Mouse (Mus musculus): ENCODE results near the gene Pde5a. TPM values are rescaled to one million over a fixed set of nuclear protein-coding genes. Genes with fewer than 3 reads are reported as not detected.

The Pde5a gene
- polyA plus RNA-seq, 1 experiment from 2014 or later = 5.5 TPM

DNA sequence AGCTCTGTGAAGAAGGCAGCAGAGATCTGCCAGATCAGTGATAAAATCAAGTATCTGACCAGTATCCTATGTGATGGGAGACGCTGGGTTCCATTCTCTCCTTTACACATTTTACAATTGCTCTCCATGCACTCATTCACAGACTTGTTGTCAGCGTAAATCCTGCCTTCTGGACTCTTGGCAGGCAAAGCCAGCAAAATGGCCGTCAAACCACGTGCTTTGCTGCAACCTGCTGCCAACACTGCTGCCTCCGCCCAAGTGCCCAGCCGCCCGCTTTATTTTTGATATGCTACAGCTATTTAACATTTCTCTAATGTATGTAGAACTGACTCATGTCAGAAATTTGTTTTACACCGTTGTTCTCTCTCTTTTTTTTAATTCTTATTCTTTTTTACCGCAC lies 59.6 kb downstream of the Pde5a start:
- ATAC-seq (replicated peaks; ENCODE audit: low FRiP score) (no peak), DNase-seq (ENCODE audit: low spot score) (no peak)
- 96% methylated on average over 9 of the region's 9 CpGs for WGBS
- H3K4me2 ChIP-seq (ENCODE audit: low read depth, low read length, severe bottlenecking) = no peak overlapping the region
- no peaks in the 10 kb centered on the region for H3K36me3 ChIP-seq (ENCODE audit: control insufficient read depth, insufficient read depth, low read length)
- H3K4me1 ChIP-seq (replicated peaks; ENCODE audit: control insufficient read depth, insufficient read depth, low read length) = no peaks in the 10 kb centered on the region
- H3K27me3 ChIP-seq (ENCODE audit: control insufficient read depth, insufficient read depth, low read length) = no peaks in the 10 kb centered on the region
- no peak overlapping the region for H3K27ac ChIP-seq (ENCODE audit: low read depth, low read length)
- H3K9ac ChIP-seq (ENCODE audit: low read length) = no peak overlapping the region
- no peak overlapping the region for H3K4me3 ChIP-seq (ENCODE audit: low read depth, low read length)
- H3K9me3 ChIP-seq (ENCODE audit: control insufficient read depth, low read length) = no peaks in the 10 kb centered on the region; the same call in 1 of the 2 replicates

DNA sequence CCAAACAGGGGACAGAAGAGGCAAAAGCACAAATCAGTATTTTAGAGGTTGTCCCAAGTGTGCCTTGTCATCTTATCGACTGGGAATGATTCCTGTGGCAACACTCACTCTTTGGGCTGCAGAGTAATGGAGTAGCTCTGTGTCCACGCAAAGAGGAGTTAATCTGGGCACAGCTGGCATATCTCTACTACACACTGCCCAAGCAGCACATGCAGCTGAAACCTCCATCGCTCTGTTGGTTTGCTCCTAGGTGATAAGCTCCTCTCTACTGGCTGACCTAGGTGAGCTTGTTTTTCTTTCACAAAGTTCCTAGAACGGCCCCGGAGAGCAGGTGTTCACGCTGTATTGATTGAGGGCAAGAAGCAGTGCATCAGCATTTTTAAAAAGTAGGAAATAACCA lies 60.8 kb downstream of the Pde5a start:
- no peak overlapping the region for H3K4me2 ChIP-seq (ENCODE audit: low read depth, low read length, severe bottlenecking)
- no peak overlapping the region for H3K9ac ChIP-seq (ENCODE audit: low read length)
- H3K4me1 ChIP-seq (replicated peaks; ENCODE audit: control insufficient read depth, insufficient read depth, low read length) = no peaks in the 10 kb centered on the region
- no peaks in the 10 kb centered on the region for H3K27me3 ChIP-seq (ENCODE audit: control insufficient read depth, insufficient read depth, low read length)
- no peaks in the 10 kb centered on the region; the same call in 1 of the 2 replicates for H3K9me3 ChIP-seq (ENCODE audit: control insufficient read depth, low read length)
- 92% methylated on average over 6 of the region's 6 CpGs for WGBS
- ATAC-seq (replicated peaks; ENCODE audit: low FRiP score) = no peak
- DNase-seq (ENCODE audit: low spot score) = no peak
- no peak overlapping the region for H3K4me3 ChIP-seq (ENCODE audit: low read depth, low read length)
- no peak overlapping the region for H3K27ac ChIP-seq (ENCODE audit: low read depth, low read length)
- no peaks in the 10 kb centered on the region for H3K36me3 ChIP-seq (ENCODE audit: control insufficient read depth, insufficient read depth, low read length)

DNA sequence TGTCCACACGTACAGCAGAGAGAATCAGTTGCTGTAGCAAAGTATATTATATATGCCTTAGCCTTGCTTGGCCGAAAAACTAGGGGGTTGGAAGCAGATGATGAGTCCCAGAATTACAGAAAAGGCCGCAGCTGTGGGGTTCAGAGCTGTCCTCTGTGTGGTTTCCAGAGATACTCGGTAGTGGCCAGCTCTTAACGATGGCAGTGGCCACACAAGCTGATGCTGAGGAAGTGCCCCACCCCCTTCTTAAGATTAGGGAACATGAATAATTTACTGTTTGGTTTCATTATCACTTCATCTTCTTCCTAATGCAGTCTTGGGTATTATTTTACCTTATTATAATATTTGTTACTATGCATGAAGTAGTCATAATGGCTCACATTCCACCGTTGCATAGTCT lies 71.3 kb downstream of the Pde5a start:
- no peak overlapping the region for H3K4me3 ChIP-seq (ENCODE audit: low read depth, low read length)
- H3K9ac ChIP-seq (ENCODE audit: low read length) = no peak overlapping the region
- ATAC-seq (replicated peaks; ENCODE audit: low FRiP score) (no peak), DNase-seq (ENCODE audit: low spot score) (no peak)
- no peaks in the 10 kb centered on the region for H3K36me3 ChIP-seq (ENCODE audit: control insufficient read depth, insufficient read depth, low read length)
- 61% methylated on average over 6 of the region's 6 CpGs for WGBS
- H3K9me3 ChIP-seq (ENCODE audit: control insufficient read depth, low read length) = no peaks in the 10 kb centered on the region
- H3K4me2 ChIP-seq (ENCODE audit: low read depth, low read length, severe bottlenecking) = no peak overlapping the region
- peaks cover 2% of the 10 kb centered on the region; the same call in 1 of the 2 replicates for H3K4me1 ChIP-seq (replicated peaks; ENCODE audit: control insufficient read depth, insufficient read depth, low read length)
- no peak overlapping the region for H3K27ac ChIP-seq (ENCODE audit: low read depth, low read length)
- no peaks in the 10 kb centered on the region for H3K27me3 ChIP-seq (ENCODE audit: control insufficient read depth, insufficient read depth, low read length)

DNA sequence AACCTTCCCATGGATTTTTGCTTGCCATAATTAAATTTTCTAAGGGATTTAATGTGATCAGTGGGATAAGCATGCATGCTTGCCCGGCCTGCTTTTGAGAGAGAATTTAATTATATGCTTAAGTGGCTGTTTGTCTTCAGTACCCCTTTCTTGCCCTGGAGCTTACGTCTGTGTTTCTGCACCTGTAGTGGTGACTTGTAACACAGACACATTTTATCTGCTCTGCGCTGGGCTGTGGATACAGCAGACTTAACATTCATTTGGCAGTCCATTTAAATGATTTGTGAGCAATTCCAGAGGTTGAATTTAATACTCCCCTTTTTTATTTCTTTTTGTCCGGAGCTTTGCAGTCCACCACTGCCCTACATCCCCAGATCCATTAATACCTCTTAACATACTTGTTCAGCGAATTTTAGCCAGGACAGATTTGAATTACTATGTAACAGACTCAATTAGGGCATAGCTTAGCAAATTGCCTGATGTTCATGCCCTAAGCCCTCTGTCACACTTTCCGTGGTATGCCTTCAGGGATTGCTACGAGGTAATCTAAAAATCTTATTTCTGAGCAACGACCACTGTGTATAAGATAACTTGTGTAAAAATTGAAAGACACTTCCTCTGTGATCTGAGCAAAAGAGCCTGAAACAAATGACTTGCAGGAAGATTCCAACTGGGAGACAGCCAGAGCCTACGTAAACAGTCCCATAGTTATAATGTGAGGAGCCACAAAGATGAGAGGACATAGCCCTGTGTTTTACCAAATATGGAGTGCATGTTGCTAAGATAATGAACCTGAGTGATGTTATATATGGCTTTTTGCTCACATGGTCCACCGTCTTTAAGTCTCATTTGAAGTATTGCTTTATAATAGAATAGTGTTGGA lies 72.0 kb downstream of the Pde5a start:
- H3K27ac ChIP-seq (ENCODE audit: low read depth, low read length) = peak overlapping the region; percentile 53
- H3K36me3 ChIP-seq (ENCODE audit: control insufficient read depth, insufficient read depth, low read length) = no peaks in the 10 kb centered on the region
- peaks cover 2% of the 10 kb centered on the region; the same call in 1 of the 2 replicates for H3K4me1 ChIP-seq (replicated peaks; ENCODE audit: control insufficient read depth, insufficient read depth, low read length)
- no peak overlapping the region for H3K4me3 ChIP-seq (ENCODE audit: low read depth, low read length)
- no peak overlapping the region for H3K4me2 ChIP-seq (ENCODE audit: low read depth, low read length, severe bottlenecking)
- H3K9me3 ChIP-seq (ENCODE audit: control insufficient read depth, low read length) = no peaks in the 10 kb centered on the region
- no peak overlapping the region for H3K9ac ChIP-seq (ENCODE audit: low read length)
- ATAC-seq (replicated peaks; ENCODE audit: low FRiP score) (peak; percentile 43; the same call in 1 of the 2 replicates), DNase-seq (ENCODE audit: low spot score) (no peak)
- no peaks in the 10 kb centered on the region for H3K27me3 ChIP-seq (ENCODE audit: control insufficient read depth, insufficient read depth, low read length)
- 47% methylated on average over 10 of the region's 10 CpGs for WGBS

DNA sequence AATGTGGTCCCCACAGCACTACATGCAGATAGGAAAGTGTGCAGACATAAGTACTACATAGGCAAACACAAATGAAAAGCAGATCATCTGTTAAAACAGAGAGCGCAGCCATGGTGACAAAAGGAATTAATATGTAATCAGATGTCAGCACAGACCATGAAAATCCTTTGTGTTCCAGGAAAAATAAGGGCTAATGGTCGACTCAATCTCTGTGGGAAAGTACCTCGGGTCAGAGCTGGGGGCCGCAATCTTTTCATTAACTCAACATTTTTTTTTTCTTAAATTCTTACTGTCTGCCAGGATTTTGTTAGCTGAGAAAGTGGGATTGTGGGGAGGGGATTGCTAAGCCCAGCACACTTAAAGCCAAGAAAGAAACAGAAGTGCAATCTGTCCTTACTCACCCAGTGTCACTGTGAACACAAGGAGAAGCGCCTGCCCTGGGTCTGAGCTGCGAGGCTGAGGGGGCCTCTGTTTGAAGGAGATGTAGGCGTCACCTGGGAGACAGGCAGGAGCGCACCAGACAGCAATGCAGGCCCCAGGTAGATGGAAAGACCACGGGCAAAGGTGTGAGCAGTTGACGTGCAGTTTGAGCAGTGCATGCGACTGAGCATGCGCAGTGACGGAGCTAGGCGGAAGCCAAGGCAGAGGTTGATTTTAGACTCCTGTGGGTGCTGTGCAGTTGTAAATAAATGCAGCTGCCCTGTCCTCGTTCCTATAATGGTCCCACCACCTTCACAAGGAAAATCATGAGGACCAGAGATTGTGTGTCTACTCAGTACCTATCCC lies 72.9 kb downstream of the Pde5a start:
- H3K27me3 ChIP-seq (ENCODE audit: control insufficient read depth, insufficient read depth, low read length) = no peaks in the 10 kb centered on the region
- no peak overlapping the region for H3K4me2 ChIP-seq (ENCODE audit: low read depth, low read length, severe bottlenecking)
- 74% methylated on average over 15 of the region's 15 CpGs for WGBS
- H3K36me3 ChIP-seq (ENCODE audit: control insufficient read depth, insufficient read depth, low read length) = no peaks in the 10 kb centered on the region
- ATAC-seq (replicated peaks; ENCODE audit: low FRiP score) (0 out of 2 replicates have a peak, but pooled peaks have one; percentile 29), DNase-seq (ENCODE audit: low spot score) (no peak)
- 0 out of 2 replicates have a peak overlapping the region, but pooled peaks have one; percentile 12 for H3K27ac ChIP-seq (ENCODE audit: low read depth, low read length)
- peaks cover 2% of the 10 kb centered on the region; the same call in 1 of the 2 replicates for H3K4me1 ChIP-seq (replicated peaks; ENCODE audit: control insufficient read depth, insufficient read depth, low read length)
- no peaks in the 10 kb centered on the region for H3K9me3 ChIP-seq (ENCODE audit: control insufficient read depth, low read length)
- H3K4me3 ChIP-seq (ENCODE audit: low read depth, low read length) = no peak overlapping the region
- H3K9ac ChIP-seq (ENCODE audit: low read length) = no peak overlapping the region

DNA sequence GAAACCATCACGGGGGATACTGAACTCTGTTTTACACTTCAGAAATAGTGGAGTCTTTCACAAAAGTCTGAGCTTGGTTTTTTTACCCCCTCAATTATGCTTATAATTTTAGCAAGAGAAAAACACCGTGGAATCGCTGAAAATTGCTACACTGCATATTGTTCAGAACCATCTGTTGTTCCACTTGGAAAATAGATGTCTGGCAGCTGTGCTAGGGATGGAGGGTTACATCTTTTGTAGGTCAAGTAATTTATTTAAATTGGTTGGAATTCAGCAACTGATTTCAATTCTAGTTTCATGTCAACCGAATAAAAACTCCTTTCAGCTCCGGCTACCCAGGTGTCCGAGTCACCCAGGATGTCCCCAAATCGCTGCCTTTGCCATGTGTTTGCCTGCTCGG lies 78.6 kb downstream of the Pde5a start:
- no peak overlapping the region for H3K27ac ChIP-seq (ENCODE audit: low read depth, low read length)

DNA sequence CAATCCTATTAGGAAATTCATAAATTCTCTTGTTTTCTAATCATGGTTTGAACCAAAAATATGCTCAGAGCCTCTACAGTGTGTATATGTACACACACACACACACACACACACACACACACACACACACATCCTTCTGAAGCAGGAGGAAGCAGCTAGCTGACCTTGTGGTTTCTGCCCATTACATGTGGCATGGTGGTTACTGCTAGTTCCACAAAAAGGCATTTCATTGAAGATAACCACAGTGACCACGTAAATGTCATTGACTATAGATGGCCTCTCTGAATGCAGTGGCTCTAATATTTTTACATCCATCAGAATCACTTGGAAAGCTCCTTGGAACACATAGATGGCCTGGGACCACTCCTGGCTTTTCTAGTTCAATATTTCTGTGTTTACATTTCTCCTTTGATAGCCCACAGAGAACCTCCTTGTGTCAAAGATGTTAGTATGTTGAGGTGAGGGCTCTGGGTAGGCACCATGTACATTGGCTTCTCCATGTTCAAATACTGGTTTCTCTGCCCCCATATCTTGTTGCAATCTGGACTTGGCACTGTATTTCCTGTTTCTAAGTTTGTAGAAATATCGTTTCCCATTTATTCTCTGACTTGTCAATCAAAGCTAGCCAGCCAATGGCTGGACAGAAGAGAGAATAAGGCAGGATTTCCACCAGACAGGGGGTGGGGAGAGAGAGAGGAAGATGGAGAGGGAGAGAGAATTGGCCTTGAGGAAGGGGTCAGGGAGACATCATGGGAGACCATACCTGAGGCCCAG lies 81.5 kb downstream of the Pde5a start:
- ATAC-seq (replicated peaks; ENCODE audit: low FRiP score) (no peak), DNase-seq (ENCODE audit: low spot score) (no peak)
- no peak overlapping the region for H3K27ac ChIP-seq (ENCODE audit: low read depth, low read length)
- no peak overlapping the region for H3K9ac ChIP-seq (ENCODE audit: low read length)
- H3K4me3 ChIP-seq (ENCODE audit: low read depth, low read length) = no peak overlapping the region
- H3K27me3 ChIP-seq (ENCODE audit: control insufficient read depth, insufficient read depth, low read length) = no peaks in the 10 kb centered on the region
- WGBS = 85% methylated on average over 2 of the region's 2 CpGs
- H3K4me2 ChIP-seq (ENCODE audit: low read depth, low read length, severe bottlenecking) = no peak overlapping the region
- no peaks in the 10 kb centered on the region for H3K36me3 ChIP-seq (ENCODE audit: control insufficient read depth, insufficient read depth, low read length)
- no peaks in the 10 kb centered on the region for H3K4me1 ChIP-seq (replicated peaks; ENCODE audit: control insufficient read depth, insufficient read depth, low read length)
- H3K9me3 ChIP-seq (ENCODE audit: control insufficient read depth, low read length) = no peaks in the 10 kb centered on the region

More for the DNA sequence above, 78.6 kb downstream of the Pde5a start:
- ATAC-seq (replicated peaks; ENCODE audit: low FRiP score) (no peak), DNase-seq (ENCODE audit: low spot score) (no peak)
- H3K27me3 ChIP-seq (ENCODE audit: control insufficient read depth, insufficient read depth, low read length) = no peaks in the 10 kb centered on the region
- H3K4me2 ChIP-seq (ENCODE audit: low read depth, low read length, severe bottlenecking) = no peak overlapping the region
- no peak overlapping the region for H3K9ac ChIP-seq (ENCODE audit: low read length)
- no peaks in the 10 kb centered on the region for H3K9me3 ChIP-seq (ENCODE audit: control insufficient read depth, low read length)
- H3K4me3 ChIP-seq (ENCODE audit: low read depth, low read length) = no peak overlapping the region
- WGBS = 83% methylated on average over 8 of the region's 8 CpGs
- H3K4me1 ChIP-seq (replicated peaks; ENCODE audit: control insufficient read depth, insufficient read depth, low read length) = no peaks in the 10 kb centered on the region
- H3K36me3 ChIP-seq (ENCODE audit: control insufficient read depth, insufficient read depth, low read length) = no peaks in the 10 kb centered on the region

DNA sequence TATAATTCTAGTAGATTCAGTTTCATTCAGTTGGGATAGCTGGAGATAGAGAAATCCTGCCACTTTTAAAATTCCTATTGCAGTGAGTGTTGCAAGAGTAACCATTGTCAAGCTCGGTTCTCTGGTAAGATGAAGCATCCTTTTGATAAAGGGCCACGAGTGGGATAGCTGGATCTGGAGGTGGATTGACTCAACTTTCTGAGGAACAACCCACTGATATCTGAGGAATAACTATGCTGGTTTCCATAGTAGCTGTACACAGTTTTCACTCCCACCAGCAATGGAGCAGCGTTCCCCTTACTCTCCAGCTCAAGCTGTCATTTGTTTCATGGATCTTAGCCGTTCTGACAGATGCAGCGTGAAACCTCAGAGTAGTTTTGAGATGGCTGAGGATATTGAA lies 82.2 kb downstream of the Pde5a start:
- Histone ChIP-seq H3K36me3 (ENCODE audit: control insufficient read depth, insufficient read depth, low read length) (no peaks in the 10 kb centered on the region), H3K9ac (ENCODE audit: low read length) (no peak overlapping the region), H3K4me3 (ENCODE audit: low read depth, low read length) (no peak overlapping the region), H3K9me3 (ENCODE audit: control insufficient read depth, low read length) (no peaks in the 10 kb centered on the region), H3K4me1 (replicated peaks; ENCODE audit: control insufficient read depth, insufficient read depth, low read length) (no peaks in the 10 kb centered on the region), H3K27me3 (ENCODE audit: control insufficient read depth, insufficient read depth, low read length) (no peaks in the 10 kb centered on the region), H3K27ac (ENCODE audit: low read depth, low read length) (no peak overlapping the region), H3K4me2 (ENCODE audit: low read depth, low read length, severe bottlenecking) (no peak overlapping the region)
- DNase-seq (ENCODE audit: low spot score) (no peak), ATAC-seq (replicated peaks; ENCODE audit: low FRiP score) (no peak)
- WGBS = 87% methylated on average over 5 of the region's 5 CpGs
